Mouse (Mus musculus) urinary bladder, postnatal 4 days (tissue): ENCODE data around the gene 4921539E11Rik.
A peak's percentile ranks its signal among the peaks of the same experiment; 100 is the strongest.

Experiments
- DNase-seq, 2 experiments: peaks; one replicate each; pipeline ENCODE4 v3.0.0; 2021 to 2022; ENCODE audit warnings: low spot score in 2 of 2

4921539E11Rik gene

DNA sequence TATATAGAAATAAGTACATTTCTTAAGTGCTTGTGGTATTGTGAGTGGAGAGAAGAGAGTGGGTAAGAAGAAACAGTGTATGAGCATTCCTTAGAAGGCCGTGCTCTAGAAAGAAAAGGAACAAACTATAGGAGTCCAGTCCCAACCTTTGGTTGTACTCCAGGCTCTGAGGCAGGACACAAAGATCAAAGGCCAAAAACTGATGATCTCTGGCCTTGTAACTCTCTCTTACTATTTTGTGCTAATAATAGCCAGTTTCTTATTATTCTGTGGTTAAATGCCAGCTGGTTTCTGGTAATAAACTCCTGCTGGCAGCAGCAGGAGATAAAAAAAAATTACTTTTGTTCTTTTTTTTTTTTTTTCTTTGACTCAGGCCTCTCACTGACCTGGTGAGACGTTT is 58.5 kb downstream of the 4921539E11Rik start:
- DNase-seq = no peak

DNA sequence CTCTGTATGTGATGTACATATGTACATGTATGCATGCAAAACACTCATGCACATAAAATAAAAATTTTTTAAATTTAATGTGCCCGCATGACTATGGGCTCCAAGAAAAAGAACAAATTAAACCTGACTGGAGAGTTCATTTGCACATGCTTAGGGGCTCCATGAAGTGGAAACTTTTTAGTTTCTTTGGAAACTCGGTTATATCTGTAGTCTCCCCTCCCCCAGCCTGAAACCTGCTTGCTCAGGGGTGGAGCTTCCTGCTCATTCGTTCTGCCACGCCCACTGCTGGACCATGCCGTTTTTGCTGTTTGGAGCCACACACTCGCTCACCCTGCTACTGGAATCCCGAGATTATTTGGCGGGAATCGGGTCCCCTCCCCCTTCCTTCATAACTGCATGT is 67.8 kb downstream of the 4921539E11Rik start:
- DNase-seq = no peak

DNA sequence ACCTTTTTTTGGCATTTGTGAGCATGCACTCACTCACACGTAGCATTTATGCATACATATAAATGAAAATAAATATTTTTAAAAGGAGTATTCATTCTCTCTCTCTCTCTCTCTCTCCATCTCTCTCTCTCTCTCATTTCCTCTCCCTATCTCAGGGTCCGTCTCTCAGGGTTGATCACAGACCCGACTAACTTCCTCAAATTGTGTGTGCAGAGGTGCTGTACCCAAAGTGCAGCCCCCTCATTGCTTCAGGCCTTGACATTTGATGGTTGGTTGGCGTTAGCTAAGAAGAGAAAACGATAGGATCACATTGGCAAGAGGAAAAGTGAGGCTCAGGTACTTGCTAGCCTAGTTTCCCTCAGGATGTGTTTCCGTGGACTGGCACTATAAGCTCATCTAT is 68.9 kb downstream of the 4921539E11Rik start:
- DNase-seq = no peak

DNA sequence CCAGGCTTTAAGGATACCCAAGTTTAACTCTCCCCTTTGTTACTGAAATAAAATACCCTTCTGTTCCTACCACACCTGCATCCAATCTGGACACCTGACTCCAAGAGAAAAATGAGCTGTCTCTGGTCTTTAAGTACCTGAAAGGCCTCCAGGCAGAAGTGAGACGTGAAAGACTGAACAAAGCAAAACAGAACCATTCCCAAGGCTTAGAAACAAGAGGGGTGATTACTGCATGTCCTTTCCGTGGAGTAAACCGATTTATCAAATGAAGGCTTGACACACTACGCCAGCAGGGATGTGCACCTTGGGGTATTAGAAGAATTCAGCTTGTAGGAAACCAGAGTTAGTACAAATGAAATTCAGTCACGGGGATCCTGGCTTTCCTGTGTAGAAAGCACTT is 71.7 kb downstream of the 4921539E11Rik start:
- DNase-seq = no peak

DNA sequence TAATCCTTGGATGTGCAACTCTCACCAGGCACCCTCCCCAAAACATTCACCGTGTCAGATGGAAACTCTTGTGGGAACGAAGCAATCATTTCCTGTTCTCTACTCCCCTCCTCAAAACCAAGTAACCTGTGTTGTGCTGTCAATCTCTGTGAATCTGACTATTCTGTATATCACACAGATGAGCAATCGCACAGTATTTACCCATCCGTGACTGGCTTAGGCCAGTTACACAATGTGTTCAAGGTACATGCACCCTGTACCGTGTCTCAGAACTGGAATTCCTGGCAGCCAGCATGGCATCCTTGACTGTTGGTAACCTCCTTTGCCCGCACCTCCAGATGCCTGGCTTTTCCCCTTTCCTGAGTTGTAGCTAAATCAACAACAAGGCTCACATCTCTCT is 74.6 kb downstream of the 4921539E11Rik start:
- no peak for DNase-seq

GRCm38 (mm10) chr4:103214925-103215820 is 75.5 kb downstream of the 4921539E11Rik start, which contains the start of gene Slc35d1:
Gene Slc35d1, minus strand, starts transcription at chr4:103215164.
- DNase-seq = peak; percentile 80 to 81

GRCm38 (mm10) chr4:103214498-103214924 is 76.2 kb downstream of the 4921539E11Rik start:
- peak; percentile 68 to 70 for DNase-seq

DNA sequence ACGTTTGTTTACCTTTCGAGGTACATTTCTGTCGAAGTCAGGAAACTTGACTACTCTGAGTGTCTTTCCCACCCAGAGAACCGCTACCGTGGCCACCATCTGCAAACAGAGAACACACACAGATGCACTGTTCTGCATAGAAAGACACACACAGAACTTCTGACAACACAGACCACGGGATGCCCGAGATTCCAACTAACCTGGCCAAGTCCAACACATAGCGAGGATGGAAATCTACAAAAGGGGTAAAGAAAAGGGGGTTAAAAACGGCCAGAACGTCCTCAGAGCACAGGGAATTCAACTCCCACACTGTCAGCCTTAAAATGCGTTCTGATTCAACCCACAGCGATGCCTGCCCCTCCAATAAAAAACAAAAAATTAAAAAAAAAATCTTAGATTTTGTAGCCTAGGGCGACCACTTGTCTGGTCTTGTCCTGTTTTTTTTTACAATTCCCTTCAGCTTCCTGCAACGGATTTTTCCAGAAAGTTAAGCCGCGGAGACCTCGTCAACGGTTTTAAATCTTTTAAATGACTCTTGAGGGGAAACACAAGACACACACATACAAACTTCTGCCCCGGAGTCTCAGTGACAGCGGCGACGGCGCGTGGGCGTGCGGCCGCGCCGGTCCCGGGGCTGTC is 76.7 kb downstream of the 4921539E11Rik start:
- no peak for DNase-seq

DNA sequence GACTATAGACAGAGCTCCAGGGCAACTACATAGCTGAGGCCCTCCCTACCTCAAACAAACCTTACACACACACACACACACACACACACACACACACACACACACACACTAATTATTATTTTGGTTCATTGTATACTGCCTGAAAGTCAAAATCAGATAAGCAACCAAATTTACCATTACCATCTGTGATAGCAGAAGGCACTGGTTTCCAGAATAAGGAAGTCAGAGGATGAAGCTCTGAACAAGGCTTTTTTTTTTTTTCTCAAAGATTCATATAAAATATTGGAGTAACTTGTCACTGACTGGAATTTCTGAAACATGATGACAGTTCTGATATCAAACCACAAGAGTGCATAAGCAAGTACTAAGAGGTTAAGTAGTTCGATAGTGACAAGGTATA is 82.1 kb downstream of the 4921539E11Rik start:
- DNase-seq = no peak

GRCm38 (mm10) chr4:103203646-103204045 is 87.0 kb downstream of the 4921539E11Rik start:
- no peak for DNase-seq

- DNase-seq = no peak
These were observed 90.6 kb downstream of the 4921539E11Rik start for GRCm38 (mm10) chr4:103200046-103200445.

GRCm38 (mm10) chr4:103199086-103199485 is 91.6 kb downstream of the 4921539E11Rik start:
- no peak for DNase-seq

GRCm38 (mm10) chr4:103197401-103197800 is 93.3 kb downstream of the 4921539E11Rik start:
- DNase-seq = no peak

- no peak for DNase-seq
These were observed 98.2 kb downstream of the 4921539E11Rik start for GRCm38 (mm10) chr4:103192421-103192820.

DNA sequence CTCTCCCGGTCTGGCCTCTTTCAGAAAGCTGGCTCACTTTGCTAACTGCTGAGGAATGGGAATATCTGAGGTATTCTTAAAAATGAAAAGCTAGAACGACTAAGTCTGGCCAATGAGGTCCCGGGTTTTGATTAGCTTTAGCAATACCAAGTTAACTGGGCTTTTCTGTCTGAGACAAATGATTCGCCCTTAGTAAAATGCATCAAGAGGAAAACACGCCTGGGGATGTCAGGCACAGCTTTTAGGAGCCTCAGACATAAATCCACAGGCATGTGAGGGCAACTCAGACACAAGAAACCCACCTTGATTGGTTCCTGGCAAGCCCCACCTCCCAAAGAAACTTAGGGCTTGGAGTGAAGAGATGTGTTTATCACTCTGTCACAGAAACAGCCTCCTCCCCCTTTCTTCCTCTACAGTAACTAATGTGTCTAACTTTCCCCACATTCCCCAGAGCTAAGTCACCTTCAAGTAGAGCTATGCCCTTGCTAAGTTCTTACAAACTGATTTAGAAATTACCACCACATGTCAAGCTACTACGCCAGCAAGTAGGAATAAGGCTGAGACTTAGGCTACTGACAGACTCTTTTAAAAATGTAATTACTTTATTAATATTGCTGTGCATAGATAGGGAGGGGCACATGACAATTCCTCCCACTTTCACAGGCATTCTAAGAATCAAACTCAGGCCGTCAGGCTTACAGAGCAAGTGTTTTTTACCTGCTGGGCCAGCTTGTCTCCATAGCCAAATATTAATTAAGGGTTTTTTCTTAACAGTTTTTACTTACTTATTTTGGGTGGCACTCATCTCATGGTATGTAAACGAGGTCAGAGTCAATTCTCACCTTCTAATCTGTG is 101.7 kb downstream of the 4921539E11Rik start:
- DNase-seq = no peak
